Mouse (Mus musculus) bone marrow macrophage, adult 2 months (primary cell): Measurements from ENCODE around the gene Mmp25. TPM values are rescaled to one million over a fixed set of nuclear protein-coding genes. Genes with fewer than 3 reads are reported as not detected.
"Not testable (repeated sequence)": the region's sequence is repeated elsewhere in the genome, so short reads cannot be mapped to it uniquely, and the experiment has no call there.

Experiments used
- H3K27ac ChIP-seq: 2 replicates; pipeline ENCODE4 v1.5.1; 2012; ENCODE audit warnings: low read depth, low read length; ENCODE audit not compliant: insufficient read depth
- H3K4me1 ChIP-seq: 2 replicates; pipeline ENCODE4 v1.6.1; 2012; ENCODE audit warnings: low read length; ENCODE audit not compliant: control insufficient read depth, insufficient read depth
- H3K4me3 ChIP-seq: 2 replicates; pipeline ENCODE4 v1.5.1; 2012; ENCODE audit warnings: mild to moderate bottlenecking, low read length, moderate library complexity; ENCODE audit not compliant: insufficient read depth
- CTCF ChIP-seq: IDR thresholded peaks from 2 replicates; pipeline ENCODE4 v1.5.1; 2012; ENCODE audit warnings: low read depth, mild to moderate bottlenecking, low read length, moderate library complexity
- POLR2A ChIP-seq: IDR thresholded peaks from 2 replicates; pipeline ENCODE4 v1.6.1; 2012; ENCODE audit warnings: mild to moderate bottlenecking, low read depth, low read length, borderline replicate concordance
- polyA plus RNA-seq: library from polyadenylated mRNA; stranded (reverse); fragments of >200 nt; gene quantifications from 2 replicates; pipeline ENCODE4 v1.2.4, GENCODE M21; 2012; ENCODE audit not compliant: missing spikeins, insufficient read depth, insufficient read length

Mmp25 gene
- polyA plus RNA-seq, 1 experiment: 0.38 TPM

- peaks cover 8% of the 10 kb centered on the region for H3K4me1 ChIP-seq
- H3K27ac ChIP-seq: no peak overlapping the region
- H3K4me3 ChIP-seq: no peak overlapping the region
- TF ChIP-seq CTCF: no peak
- TF ChIP-seq POLR2A: no peak
These were observed 41.5 kb downstream of the Mmp25 start for GRCm38 (mm10) chr17:23603542-23603941.

DNA sequence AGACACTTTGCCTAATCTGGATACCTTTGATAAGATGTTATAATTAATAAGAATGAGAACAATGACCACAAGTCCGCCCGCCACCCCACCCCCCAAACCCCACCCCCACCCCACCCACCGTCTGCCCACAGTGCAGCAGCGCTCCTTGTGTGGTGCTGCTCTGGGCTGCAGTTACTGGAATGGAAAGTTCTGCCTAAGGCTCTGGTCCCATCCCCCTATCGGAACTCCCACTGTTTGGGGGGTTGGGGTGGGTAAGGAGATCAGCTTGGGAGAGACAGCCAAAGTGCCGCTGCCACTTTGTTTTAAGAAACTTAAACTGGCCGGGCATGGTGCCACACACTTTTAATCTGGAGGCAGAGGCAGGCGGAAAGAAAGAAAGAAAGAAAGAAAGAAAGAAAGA, 42.0 kb downstream of the Mmp25 start:
- no peak overlapping the region for H3K27ac ChIP-seq
- no peak for TF ChIP-seq POLR2A
- TF ChIP-seq CTCF: no peak
- H3K4me3 ChIP-seq: no peak overlapping the region
- H3K4me1 ChIP-seq: peaks cover 10% of the 10 kb centered on the region

DNA sequence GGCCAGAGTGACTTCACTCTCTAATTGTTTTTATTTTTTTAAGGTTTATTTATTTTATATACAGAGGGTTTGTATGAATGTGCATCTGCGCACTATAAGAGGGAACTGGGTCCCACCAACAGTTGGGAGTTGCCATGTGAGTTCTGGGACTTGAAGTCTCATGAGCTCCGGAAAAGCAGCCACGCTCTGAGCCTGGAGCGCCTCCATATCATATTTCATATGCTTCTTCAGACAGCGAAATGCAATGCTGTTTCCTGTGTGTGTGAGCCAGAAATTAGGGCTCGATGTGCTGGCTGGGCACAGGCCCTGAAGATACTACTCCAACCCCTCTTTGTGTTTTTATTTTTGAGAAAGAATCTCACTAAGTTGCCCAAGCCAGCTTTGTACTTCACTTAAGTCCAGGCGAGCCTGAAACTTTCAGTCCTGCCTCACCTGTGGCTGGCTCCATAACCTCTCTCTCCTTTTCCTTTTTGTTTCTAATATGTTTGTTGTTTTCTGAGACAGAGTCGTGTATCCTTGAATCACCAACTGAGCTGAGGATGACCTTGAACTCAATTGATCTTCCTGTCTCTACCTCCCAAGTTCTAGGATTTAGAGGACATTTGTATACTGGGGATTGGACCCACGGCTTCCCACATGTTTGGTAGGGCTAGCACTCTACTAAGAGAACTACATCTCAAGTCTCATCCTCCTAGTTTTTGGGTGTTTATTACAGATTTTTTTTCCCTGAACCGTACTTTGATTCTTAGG, 43.1 kb downstream of the Mmp25 start:
- Histone ChIP-seq H3K4me1 (peaks cover 10% of the 10 kb centered on the region), H3K27ac (no peak overlapping the region), H3K4me3 (no peak overlapping the region)
- TF ChIP-seq POLR2A (no peak), CTCF (no peak)

DNA sequence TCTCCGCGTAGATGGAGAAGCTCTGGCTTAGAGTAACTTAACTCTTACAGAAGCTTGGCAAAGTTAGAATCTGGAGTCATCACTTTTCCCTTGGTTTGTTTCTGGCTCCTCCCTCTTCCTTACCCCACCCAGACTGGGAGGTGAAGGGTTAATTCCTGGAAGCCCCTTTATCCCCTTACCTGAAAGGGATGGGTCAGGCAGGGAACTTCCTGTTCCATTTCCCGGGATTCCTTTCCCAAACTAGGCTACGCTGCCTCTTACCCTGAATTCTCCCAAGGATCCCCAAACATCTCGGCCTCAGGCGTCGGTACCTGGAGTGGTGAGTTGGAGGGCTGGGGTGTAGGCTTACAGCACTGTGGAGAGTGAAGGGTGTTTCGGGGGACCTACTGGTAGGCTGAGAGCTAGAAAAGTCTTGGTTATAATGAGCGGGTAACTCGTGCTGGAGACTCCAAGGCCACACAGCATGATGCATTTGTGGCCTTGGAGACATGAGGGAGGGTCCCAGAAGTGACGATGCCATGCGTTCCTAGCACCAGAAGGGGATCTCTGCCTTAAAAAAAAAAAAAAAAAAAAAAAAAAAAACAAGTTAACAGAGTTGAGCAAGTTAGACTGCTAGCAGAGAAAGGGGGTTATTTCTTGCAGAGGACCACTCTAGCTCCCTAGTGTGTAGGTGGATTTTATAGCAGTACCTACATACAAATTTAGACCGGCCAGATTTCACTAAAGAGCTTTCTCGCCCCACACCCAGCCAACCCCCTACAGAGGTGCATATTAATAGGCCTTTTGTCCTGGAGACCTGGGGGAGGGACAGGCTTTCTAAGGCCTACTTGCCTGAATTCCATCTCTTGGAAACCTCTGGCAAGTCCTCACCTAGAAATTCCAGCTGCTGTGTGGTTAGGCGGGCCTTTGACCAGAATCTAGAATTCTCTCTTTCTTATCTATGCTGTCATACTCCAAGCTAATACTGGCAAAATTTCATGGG, 44.1 kb downstream of the Mmp25 start, which contains the start of gene Zscan10:
Gene Zscan10 (plus strand): TSS at position 216 of the 982 bp plus-strand sequence.
- Histone ChIP-seq H3K4me3 (no peak within 1 kb of the TSS), H3K4me1 (peaks cover 10% of the 10 kb centered on the region), H3K27ac (no peak within 1 kb of the TSS)
- TF ChIP-seq POLR2A (no peak), CTCF (no peak)

- Histone ChIP-seq H3K4me3 (peak overlapping the region; percentile 69), H3K4me1 (peaks cover 10% of the 10 kb centered on the region), H3K27ac (peak overlapping the region; percentile 50)
- TF ChIP-seq CTCF (no peak), POLR2A (no peak)
These were observed 45.4 kb downstream of the Mmp25 start for GRCm38 (mm10) chr17:23599605-23600063.

- H3K4me1 ChIP-seq: peaks cover 10% of the 10 kb centered on the region
- TF ChIP-seq CTCF (no peak), POLR2A (peak; percentile 86; the same call in 1 of the 2 replicates)
- H3K27ac ChIP-seq: peak within 1 kb of the TSS; percentile 50
- peak within 1 kb of the TSS; percentile 69 for H3K4me3 ChIP-seq
These were observed 46.2 kb downstream of the Mmp25 start, which contains the start of gene Zfp13 for GRCm38 (mm10) chr17:23598582-23599552. Gene Zfp13, minus strand, starts transcription at chr17:23599487.

DNA sequence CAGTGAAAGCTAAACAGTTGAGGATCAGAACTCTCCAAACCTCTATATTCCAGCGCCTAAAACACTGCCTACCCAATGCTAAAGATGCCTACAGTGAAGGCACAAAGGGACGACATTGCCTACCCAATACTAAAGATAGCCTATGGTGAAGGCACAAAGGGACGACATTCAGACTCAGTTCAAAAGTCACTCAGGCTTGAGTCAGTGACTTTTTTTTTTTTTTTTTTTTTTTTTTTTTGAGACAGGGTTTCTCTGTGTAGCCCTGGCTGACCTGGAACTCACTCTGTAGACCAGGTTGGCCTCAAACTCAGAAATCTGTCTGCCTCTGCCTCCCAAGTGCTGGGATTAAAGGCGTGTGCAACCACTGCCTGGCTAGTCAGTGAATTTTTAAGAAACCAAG, 49.9 kb downstream of the Mmp25 start:
- H3K4me1 ChIP-seq: peaks cover 22% of the 10 kb centered on the region
- not testable (repeated sequence) for H3K4me3 ChIP-seq, H3K27ac ChIP-seq

DNA sequence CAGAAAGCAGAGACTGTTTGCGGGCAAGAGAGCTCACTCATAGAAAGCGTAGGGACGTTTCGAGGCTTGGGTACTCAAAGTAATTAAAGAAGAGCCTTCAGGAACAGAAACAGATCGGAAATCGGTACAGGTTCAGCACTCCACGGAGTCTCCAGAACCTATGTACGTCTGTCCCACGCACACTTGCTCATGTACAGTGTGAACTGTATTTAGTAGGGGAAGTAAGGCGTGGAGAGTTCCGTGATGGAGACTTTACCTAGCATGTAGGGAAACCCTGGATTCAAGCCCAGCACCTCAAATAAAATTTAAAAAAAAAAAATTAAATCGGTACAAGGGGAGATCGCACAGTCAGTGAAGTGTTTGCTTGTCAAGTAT, 52.2 kb downstream of the Mmp25 start:
- no peak overlapping the region for H3K27ac ChIP-seq
- TF ChIP-seq POLR2A: no peak
- no peak for TF ChIP-seq CTCF
- peaks cover 12% of the 10 kb centered on the region for H3K4me1 ChIP-seq
- peak overlapping the region; percentile 46 for H3K4me3 ChIP-seq
